Mouse (Mus musculus): ENCODE data around the gene Cap1.
A peak's percentile ranks its signal among the peaks of the same experiment; 100 is the strongest.

Cap1 gene

DNA sequence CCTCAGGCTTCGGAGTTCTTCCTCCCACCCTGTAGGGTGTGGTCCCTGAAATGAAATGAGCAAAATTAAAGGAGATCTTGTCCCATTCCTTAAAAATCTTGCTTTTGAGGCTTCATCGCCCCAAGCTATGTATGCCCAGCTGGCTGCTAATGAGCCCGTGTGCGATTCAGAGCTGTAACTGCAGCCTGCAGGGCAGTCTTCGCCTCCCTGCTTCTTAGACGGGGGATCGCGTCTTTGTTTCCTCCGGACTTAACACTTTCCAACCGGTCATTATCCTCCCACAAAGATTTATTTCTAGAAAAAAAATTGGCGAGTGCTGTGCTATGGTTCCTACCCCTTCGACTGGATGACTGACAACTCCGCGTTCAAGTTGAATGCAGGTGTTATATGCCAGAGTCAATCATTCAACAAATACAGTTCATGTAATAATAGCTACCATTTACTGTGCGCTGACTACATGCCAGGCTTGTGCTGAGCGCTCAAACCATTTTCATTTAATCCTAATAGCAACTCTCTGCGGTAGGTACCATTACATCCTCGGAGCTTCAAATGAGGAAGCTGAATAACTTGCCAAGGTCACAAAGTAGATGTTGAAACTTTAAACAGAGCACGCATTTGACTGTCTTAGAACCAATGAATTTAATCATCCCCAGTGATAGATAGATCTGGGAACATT is 861 bp upstream of the Cap1 start:
- no peak for DNase-seq

DNA sequence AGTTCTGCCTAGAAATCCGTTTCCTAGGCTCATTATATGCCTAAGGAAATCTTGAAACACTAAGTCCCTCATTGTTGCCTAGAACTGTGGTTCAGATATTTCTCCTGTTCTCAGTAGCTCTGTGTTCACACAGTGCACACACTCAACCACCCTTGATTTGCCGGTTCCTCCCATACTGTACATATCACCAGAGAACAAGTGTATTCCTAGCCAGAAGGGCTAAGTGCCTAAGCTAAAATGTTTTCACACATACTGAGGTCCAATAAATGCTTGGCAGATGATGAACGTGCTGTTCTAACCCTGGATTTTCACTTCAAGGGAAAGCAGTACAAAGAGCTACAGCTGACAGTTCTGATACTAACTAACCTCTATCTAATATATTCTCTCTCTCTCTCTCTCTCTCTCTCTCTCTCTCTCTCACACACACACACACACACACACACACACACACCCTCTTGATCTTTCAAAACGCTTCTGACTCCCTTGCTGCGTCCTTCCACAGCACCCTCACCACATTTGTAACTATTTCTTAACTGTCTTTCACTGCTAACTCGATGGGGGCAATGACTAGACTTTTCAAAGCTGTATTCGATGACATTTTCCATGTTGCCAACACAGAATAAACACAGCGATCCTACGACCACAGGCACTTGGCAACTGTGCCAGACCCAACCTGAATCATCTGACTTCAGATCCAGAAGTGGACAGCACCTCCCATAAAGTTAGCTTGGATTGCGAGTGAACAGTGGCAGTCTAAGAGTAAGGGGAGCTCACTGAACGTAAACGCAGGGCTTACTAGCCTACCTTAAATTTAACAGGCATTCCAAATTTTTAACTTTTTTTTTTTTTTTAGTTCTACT is 1.1 kb downstream of the Cap1 start:
- peak in 1 of 2 experiments; percentile 30 for DNase-seq

DNA sequence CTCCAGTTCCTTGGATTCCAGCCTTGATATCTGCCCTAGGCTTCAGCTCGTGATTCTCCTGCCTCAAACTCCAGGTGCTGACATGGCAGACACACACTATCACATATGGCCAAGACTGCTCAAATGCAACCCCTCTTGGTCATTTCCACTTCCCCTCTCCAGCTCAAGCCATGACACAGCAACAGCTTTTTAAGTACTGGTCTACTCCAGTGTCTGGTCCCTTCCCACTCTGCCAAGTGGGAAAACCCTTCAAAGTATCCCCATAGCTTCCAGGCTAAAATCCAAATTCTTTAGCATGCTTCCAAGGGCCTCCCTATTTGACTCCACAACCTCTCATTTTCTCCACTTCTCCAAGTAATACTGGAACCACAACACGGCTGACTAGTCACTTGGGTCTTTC is 1.8 kb downstream of the Cap1 start:
- DNase-seq, result no peak

DNA sequence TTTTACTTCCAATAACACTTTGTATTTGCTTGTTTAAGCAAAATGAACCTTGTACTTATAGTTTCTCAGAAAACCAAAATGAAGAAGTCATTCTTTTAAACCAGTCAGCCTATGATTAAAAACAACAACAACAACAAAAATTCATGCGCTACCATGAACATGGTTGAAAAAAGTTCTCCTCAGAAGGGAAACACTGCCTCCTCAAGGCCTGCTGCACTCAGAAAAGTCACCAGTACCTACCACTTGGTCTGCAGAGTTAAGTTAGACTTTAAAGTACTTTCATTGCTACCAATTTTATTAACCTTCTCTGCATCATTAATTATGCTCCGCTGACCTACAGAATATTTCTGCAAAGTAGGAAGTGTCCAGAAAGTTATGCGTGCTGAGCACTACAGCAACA is 2.6 kb downstream of the Cap1 start:
- no peak for DNase-seq

DNA sequence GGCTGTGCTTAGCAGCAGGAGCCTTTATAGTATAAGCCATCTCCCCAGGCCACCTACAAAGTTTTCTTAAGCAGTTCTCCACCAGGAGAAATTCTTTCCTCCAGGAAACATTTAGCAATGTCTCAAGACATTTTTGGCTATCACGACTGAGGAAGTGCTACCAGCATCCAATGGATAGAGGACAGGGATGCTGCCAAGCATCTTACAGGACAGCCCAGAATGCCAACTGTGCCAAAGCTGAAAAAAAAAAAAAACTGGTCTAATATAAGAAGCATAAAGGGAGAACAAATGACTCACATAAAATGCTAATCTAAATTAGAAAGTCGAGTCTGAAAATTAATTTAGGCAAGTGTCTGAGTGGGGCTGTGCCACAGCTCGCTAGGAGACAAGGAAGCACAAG is 3.3 kb downstream of the Cap1 start:
- peak in 1 of 2 experiments; percentile 36 for DNase-seq

- DNase-seq, result no peak
Observed at GRCm38 (mm10) chr4:122878333-122879070, 7.4 kb downstream of the Cap1 start.

GRCm38 (mm10) chr4:122873512-122873911 is 12.3 kb downstream of the Cap1 start:
- DNase-seq, result no peak

GRCm38 (mm10) chr4:122873003-122873402 is 12.9 kb downstream of the Cap1 start:
- DNase-seq, result no peak

DNA sequence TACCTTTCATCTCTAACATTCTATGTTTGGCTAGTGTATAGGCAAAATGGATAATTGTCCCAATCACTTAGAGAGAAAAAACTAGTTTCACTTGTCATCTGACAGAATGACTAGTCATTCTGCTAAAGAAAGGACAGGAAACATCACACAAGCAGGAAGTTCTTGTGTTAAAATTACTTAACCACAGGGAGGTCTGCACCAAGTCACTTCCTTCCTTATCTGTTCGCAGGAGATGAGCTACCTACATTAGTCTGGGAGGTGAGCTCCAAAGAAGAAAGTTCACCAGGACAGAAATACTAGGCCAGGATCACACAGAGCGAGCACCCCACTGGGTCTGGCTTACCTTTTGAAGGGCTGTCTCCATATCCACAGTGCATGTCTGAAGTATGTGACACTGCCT is 13.9 kb downstream of the Cap1 start:
- DNase-seq, result no peak

DNA sequence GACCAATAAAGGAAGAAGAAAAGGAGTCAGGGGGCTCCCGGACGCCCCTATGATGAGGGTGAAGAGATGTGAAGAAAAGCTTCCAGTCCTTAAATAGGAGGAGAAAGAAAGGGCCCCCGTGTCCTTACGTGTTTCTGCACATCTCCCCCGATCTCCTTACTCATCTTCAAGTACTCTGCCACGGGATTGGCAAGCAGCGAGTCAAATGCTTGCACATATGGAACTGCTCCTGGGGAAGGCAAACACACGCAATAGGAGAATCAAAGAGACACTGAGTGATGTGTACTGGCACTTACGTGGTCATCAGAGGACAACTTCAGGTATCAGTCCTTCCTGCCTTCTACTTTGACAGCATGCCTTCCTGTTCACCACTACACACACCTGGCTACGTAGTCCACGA is 14.6 kb downstream of the Cap1 start:
- no peak for DNase-seq

DNA sequence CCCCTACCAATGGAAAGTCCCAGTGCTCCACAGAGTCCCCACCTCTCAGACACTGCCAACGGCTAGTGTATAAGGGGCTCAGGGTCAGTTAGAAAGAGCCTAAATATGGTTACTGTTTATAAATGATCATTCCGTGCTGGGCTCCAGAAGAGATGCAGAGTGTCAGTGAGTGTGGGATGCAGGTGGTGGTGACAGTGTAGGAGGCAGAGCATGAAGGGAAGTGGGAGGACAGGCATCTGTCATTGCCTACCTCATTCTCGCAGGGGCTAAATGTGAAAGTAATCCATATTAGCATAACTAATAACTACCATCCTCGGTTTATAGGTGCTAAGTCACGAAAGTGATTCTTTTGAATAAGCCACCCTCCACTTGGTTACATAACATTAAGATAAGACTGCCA is 15.1 kb downstream of the Cap1 start:
- no peak for DNase-seq

GRCm38 (mm10) chr4:122870027-122870426 is 15.8 kb downstream of the Cap1 start:
- peak in 1 of 2 experiments; percentile 60 for DNase-seq

DNA sequence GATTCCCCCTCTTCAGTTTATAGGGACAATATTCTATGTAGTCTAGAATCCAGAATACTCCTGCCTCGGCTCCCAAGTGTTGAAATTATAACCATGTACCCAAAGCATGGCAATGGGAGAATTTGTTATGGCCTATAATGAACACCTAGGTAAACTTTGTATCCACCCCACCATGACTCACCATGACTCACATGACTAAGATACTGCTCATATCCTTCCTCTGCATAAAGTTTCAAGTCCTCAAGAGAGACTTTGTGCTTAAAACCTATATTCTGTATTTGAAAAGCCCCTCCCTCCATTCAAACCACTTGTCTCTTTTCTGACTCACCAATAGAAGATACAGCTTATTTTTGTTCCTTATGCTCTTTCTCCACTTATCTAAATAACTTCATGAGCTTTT is 17.8 kb downstream of the Cap1 start:
- DNase-seq, result no peak

GRCm38 (mm10) chr4:122861836-122862235 is 24.0 kb downstream of the Cap1 start:
- DNase-seq, result no peak

DNA sequence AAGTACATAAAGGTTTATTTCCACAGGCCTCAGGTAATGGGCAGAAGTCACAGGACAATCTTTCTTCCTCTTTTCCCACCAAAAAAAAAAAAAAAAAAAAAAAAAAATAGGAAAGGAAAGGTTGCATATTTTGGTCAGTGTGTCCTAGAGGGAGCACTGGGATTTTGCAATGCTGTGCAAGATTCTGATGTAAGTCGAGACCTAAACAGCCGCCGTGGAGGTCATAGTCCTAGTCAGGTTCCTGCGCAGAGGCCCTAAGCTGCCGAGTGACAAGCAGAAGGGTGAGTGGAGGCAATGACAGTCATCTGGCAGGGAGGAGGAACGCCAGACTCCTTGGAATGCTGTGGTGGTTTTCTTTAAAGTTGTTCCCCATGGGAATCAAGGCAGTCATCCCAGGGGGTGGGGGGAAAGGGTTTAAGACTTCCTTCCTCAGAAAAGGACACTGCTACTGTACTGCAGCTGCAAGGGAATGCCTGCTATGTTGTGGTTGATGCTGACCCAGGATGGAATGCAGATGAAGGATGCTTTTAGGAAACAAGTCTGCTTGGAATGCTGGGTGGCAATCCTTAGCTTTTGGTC is 26.7 kb downstream of the Cap1 start:
- DNase-seq, result no peak

DNA sequence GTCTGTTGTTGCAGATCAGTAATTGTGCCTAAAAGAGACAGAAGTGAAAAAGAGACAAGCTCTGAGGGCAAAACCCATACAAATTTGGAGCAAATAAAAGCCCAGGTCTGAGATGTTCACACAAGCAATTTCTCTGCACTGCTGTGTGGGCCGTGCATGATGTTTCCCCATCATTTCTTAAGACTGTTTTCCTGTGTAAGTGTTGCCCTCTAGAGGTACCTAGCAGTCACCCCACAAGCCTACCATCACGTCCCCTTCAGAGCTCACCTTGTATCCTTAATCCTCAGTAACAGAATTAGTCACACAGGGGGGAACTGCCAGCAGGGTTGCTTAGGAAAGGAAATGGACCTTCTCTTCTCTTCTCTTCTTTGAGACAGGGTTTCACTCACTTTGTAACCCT is 27.9 kb downstream of the Cap1 start:
- no peak for DNase-seq

GRCm38 (mm10) chr4:122854770-122855169 is 31.1 kb downstream of the Cap1 start:
- no peak for DNase-seq

- DNase-seq, result no peak
Observed at GRCm38 (mm10) chr4:122853691-122854090, 32.2 kb downstream of the Cap1 start.

- DNase-seq, result no peak
Observed at GRCm38 (mm10) chr4:122851535-122851934, 34.3 kb downstream of the Cap1 start.

DNA sequence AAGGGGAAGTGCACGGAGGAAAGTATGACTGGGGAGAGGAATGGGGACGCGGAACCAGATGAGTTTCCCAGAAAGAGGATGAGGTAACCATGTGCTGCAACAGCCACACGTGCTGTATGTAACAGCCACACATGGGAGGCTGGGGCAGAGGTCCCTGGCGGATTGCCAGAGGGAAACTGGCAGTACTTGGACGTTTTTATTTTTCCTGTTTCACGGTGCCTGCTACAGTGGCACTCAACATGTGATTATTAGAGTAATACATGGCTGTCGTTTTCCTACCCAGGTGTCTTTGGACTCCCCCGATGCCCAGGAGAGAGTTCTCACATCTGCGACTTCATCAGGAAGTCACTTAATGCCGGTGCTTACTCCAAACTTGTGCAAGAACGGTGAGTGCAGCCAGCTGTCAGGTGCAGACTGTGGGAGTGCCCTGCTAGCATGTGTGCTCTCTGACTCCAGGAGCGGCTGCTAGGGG is 37.7 kb downstream of the Cap1 start:
- no peak for DNase-seq

DNA sequence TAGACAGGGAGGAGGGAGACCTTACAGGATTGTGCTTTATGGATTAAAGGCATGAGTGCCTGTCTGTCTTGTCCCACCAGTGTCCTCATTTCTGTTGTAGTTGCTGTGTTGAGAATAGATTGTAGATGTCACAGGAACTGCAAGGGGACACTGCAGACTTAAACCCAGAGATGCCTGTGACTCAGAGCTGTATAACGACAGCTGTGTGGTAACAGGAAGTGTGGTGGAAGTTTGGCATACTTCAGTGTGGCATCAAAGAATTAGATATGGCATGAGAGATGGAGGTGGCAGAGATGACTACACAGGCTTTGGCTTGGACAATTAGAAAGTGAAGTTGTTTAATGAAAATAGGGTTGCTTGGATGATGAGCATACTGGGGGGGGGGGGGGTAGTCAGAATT is 47.4 kb downstream of the Cap1 start:
- DNase-seq, result no peak

DNA sequence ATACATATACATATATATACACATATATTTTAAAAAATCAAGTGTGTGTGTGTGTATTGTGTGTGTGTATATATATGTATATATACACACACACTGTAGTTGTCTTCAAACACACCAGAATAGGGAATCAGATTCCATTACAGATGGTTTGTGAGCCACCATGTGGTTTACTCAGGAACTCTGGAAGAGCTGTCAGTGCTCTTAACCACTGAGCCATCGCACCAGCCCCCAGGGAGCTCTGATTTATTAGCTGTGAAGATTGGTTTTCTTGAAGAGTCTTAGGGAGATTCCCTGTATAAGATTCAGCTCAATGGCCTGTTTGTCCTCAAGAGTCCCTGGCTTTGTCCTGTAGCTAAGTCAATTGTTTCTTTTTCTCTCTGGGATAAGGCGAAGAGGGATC is 47.9 kb downstream of the Cap1 start:
- no peak for DNase-seq

DNA sequence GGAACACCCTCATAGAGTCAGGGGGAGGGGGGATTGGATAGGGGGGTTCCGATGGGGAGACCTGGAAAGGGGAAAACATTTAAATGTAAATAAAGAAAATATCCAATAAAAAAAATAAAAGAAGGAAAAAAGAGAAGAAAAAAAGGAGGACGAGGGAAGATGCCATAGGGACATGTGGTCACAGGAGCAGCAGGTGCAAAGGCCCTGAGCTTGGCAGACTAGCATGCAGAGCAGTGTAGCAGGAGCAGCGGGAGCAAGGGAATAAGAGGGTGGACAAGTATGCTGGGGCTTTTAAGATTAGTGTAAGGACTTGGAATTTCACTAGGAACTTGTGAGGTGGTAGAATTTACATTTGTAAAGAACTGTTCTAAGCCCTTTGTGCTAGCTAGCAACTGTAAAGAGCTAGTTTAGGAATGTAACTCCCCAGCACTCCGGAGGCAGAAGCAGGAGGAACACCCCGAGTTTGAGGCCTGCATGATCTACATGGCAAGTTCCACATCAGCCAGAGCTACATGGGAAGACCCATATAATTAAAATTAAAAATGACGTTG is 48.6 kb downstream of the Cap1 start:
- no peak for DNase-seq

Measured in cerebellum, postnatal 25 days (tissue).